Mouse (Mus musculus) forebrain, embryonic 15.5 days (tissue): ENCODE data around the gene Arhgef40. TPM values are rescaled to one million over a fixed set of nuclear protein-coding genes. Genes with fewer than 3 reads are reported as not detected.

Source experiments
- ATAC-seq: fragments of 200-750 bp; cut with Nextera tagmentation; replicated peaks from 2 replicates; pipeline ENCODE4 v1.8.0; 2017; ENCODE audit warnings: mild to moderate bottlenecking, moderate TSS enrichment, moderate library complexity
- H3K27ac ChIP-seq: fragments of 300-500 bp; sonication (generic); replicated peaks from 2 replicates; pipeline ENCODE4 v1.5.1; 2015; ENCODE audit warnings: mild to moderate bottlenecking, inconsistent platforms
- H3K27me3 ChIP-seq: fragments of 300-500 bp; sonication (generic); 2 replicates; pipeline ENCODE4 v1.6.1; 2015; ENCODE audit warnings: inconsistent platforms
- H3K36me3 ChIP-seq: fragments of 300-500 bp; sonication (generic); 2 replicates; pipeline ENCODE4 v1.6.1; 2015; ENCODE audit warnings: mild to moderate bottlenecking, inconsistent platforms
- H3K4me1 ChIP-seq: fragments of 300-500 bp; sonication (generic); 2 replicates; pipeline ENCODE4 v1.6.1; 2015; ENCODE audit warnings: inconsistent platforms
- H3K4me2 ChIP-seq: fragments of 300-500 bp; sonication (generic); replicated peaks from 2 replicates; pipeline ENCODE4 v1.6.1; 2015; ENCODE audit warnings: mild to moderate bottlenecking, inconsistent platforms
- H3K4me3 ChIP-seq: fragments of 300-500 bp; sonication (generic); 2 replicates; pipeline ENCODE4 v1.5.1; 2015; ENCODE audit warnings: mild to moderate bottlenecking, inconsistent platforms
- H3K9ac ChIP-seq: fragments of 300-500 bp; sonication (generic); replicated peaks from 2 replicates; pipeline ENCODE4 v1.6.1; 2015; ENCODE audit warnings: mild to moderate bottlenecking, inconsistent platforms
- H3K9me3 ChIP-seq: fragments of 300-500 bp; sonication (generic); 2 replicates; pipeline ENCODE4 v1.6.1; 2016; ENCODE audit warnings: inconsistent platforms
- WGBS: fragments of 180-500 bp; shearing (Covaris S2); methylation state at CpG from one replicate; pipeline ENCODE4 v1.1.7; 2015; ENCODE audit warnings: mixed read lengths; 5-methylcytosine and 5-hydroxymethylcytosine counted together
- polyA plus RNA-seq: library from polyadenylated mRNA; unstranded; fragments of >200 nt; fragmentation: Nextera tagmentation; extraction: Ambion mirVana; gene quantifications from 2 replicates; pipeline ENCODE4 v1.2.1, GENCODE M21; 2015

Gene Arhgef40
- 65.7 and 69.8 TPM in 2 replicates for polyA plus RNA-seq

DNA sequence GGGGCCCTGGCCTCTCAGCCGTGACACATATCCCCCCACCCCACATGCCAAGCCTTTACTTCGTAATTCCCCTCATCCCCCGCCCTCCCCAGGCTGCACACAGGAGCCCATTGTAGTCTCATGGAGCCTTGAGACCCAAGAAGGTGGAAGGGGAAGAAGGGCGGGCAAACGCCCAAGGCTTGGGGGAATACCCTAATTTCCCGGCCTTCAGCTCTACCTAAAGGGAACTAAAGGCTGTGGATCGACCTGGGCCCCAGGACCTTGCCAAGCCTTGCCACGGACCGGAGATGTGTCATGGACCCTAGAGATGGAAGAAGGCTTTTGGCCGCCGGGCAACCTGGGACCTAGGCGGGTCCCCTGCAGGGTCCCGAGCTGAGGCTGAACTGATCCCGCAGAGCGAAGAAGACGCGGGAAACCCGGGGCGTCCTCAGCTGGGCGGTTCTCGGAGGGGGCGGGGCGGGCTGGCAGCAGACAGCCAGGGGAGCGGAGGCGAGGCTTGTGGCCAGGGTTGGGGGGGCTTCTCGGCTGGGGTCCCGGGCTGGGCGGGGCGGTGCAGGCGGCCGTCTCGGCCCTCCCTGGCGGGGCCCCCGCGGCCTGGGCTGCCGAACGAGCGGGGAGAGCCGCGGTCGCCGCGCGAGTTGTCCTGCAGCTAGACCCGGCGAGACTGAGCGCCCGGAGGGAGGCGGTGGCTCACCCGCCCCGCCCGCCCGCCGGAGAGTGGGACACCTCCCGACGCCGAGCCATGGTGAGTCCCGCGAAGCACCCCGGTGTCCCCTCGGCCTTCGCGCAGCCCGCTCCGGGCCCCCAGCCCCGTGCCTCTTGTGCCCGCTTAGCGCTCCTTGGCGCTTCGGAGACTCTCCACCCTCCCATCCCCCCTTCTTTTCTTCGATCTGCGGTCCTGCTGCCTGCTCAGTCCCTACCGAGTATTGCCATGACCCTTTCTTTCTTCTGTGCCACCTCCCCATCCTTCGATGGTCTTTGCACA lies at the start of gene Arhgef40:
TSS of gene Arhgef40 (plus strand) at position 473 of the 985 bp plus-strand sequence.
- H3K36me3 ChIP-seq, result peaks cover 11% of the 10 kb centered on the region; the same call in 1 of the 2 replicates
- peak; percentile 86 for ATAC-seq
- peak within 1 kb of the TSS; percentile 86 for H3K27ac ChIP-seq
- WGBS, result under 1% methylated on average over 64 of the region's 74 CpGs
- H3K9me3 ChIP-seq, result no peaks in the 10 kb centered on the region
- H3K4me3 ChIP-seq, result peak within 1 kb of the TSS; percentile 69
- peaks cover 39% of the 10 kb centered on the region for H3K4me1 ChIP-seq
- H3K4me2 ChIP-seq, result peak within 1 kb of the TSS; percentile 91
- peak within 1 kb of the TSS; percentile 75 for H3K9ac ChIP-seq
- no peaks in the 10 kb centered on the region for H3K27me3 ChIP-seq

DNA sequence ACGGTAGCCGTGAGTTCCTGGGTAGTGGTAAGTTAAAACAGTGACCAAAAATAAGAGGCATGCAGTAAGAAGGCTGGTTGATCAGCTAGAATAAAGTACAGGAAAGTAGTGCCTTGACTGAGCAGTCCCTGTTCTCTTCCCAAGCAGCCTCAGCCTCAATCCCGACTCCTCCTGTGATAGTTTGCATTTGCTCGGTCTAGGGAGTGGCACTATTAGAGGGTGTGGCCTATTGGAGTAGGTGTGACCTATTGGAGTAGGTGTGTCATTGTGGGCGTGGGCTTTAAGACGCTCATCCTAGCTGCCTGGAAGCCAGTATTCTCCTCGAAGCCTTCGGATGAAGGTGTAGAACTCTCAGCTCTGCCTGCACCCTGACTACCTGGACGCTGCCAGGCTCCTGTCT lies 45.5 kb upstream of the Arhgef40 start:
- WGBS, result 88% methylated on average over 9 of the region's 9 CpGs
- no peaks in the 10 kb centered on the region for H3K27me3 ChIP-seq
- no peak overlapping the region for H3K9ac ChIP-seq
- no peak for ATAC-seq
- no peaks in the 10 kb centered on the region for H3K36me3 ChIP-seq
- H3K27ac ChIP-seq, result no peak overlapping the region
- H3K9me3 ChIP-seq, result no peaks in the 10 kb centered on the region
- no peaks in the 10 kb centered on the region for H3K4me1 ChIP-seq
- H3K4me3 ChIP-seq, result no peak overlapping the region
- H3K4me2 ChIP-seq, result no peak overlapping the region

DNA sequence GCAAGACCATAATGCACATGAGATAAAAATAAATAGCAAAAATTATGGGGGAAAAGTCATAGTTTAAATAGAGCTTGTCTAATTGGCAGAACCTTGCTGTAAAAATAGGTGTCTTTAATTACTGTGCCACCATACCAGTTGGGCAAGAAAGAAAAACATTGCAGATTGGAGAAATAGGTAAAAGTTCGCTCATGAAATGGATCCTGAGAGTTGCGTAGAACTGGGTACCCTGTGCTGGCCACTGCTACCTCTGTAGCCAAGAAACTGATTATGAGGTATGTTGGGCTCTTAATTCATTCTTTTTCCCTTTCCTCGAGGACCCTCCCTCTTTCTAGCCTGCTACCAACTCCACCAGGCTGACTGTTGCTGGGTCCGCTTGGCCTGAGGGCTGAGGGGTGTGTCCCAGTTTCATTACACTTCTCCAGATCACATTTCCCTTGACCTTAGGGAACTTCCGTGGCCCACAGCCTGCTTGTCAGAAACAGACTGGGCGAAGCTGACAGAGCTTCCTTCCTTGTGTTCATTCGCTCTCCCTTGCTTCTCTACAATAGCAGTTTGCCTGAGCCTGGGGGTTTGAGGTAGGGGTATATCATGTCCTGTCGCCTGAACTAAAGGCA lies 43.5 kb upstream of the Arhgef40 start:
- H3K27me3 ChIP-seq, result no peaks in the 10 kb centered on the region
- H3K4me1 ChIP-seq, result no peaks in the 10 kb centered on the region
- no peaks in the 10 kb centered on the region for H3K9me3 ChIP-seq
- H3K4me2 ChIP-seq, result no peak overlapping the region
- H3K4me3 ChIP-seq, result no peak overlapping the region
- no peak overlapping the region for H3K27ac ChIP-seq
- 33% methylated on average over 8 of the region's 8 CpGs for WGBS
- H3K36me3 ChIP-seq, result no peaks in the 10 kb centered on the region
- no peak for ATAC-seq
- no peak overlapping the region for H3K9ac ChIP-seq

DNA sequence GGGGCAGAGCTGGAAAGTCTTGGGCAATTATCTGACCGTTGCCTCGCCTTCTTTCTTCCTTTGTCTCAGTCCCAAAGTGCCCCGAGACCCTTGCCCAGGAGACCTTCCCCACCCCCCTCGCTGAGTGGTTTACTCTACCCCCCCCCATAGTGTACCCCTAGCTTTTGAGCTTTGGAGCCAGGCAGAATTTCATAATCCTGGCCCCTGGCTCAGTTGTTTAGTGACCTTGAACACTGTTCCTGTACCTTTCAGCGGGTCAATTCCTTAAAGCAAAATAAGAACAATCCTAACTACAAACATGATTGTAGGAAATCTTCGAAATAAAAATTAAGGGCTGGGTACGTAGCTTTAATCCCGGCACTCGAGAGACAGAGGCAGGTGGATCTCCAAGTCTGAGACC lies 42.9 kb upstream of the Arhgef40 start:
- Histone ChIP-seq H3K27me3 (no peaks in the 10 kb centered on the region), H3K9me3 (no peaks in the 10 kb centered on the region), H3K4me1 (no peaks in the 10 kb centered on the region), H3K36me3 (no peaks in the 10 kb centered on the region), H3K9ac (no peak overlapping the region), H3K4me3 (no peak overlapping the region), H3K27ac (no peak overlapping the region), H3K4me2 (no peak overlapping the region)
- WGBS, result 52% methylated on average over 9 of the region's 9 CpGs
- ATAC-seq, result no peak

- H3K4me1 ChIP-seq, result no peaks in the 10 kb centered on the region
- H3K27me3 ChIP-seq, result no peaks in the 10 kb centered on the region
- no peaks in the 10 kb centered on the region for H3K36me3 ChIP-seq
- ATAC-seq, result no peak
- H3K9ac ChIP-seq, result no peak overlapping the region
- no peak overlapping the region for H3K27ac ChIP-seq
- H3K9me3 ChIP-seq, result no peaks in the 10 kb centered on the region
- no peak overlapping the region for H3K4me2 ChIP-seq
- 75% methylated on average over 7 of the region's 7 CpGs for WGBS
- no peak overlapping the region for H3K4me3 ChIP-seq
Observed at GRCm38 (mm10) chr14:51942236-51942635, 42.3 kb upstream of the Arhgef40 start.

DNA sequence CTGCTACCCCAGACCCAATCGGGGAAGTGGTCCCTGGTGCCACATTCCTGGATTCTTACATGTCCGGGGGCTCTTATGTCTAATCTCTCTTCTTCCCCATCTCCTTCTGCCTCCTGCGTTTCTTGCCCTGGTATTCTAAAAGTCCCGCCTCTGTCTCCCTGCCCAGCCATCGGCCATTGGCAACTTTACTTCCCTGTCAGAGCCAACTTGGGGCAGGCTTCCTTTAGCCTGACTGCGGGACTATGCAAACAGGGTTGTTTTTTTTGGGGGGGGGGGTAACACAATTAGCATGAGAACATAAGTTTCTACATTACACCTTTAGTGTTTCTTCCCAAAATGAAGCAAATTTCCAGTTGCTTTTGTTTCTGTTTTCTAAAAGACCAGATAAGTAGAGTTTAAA lies 41.2 kb upstream of the Arhgef40 start:
- Histone ChIP-seq H3K4me1 (no peaks in the 10 kb centered on the region), H3K27me3 (no peaks in the 10 kb centered on the region), H3K27ac (no peak overlapping the region), H3K9ac (no peak overlapping the region), H3K4me3 (no peak overlapping the region), H3K4me2 (no peak overlapping the region), H3K36me3 (no peaks in the 10 kb centered on the region), H3K9me3 (no peaks in the 10 kb centered on the region)
- 87% methylated on average over 6 of the region's 6 CpGs for WGBS
- ATAC-seq, result no peak

- WGBS, result 95% methylated on average over 2 of the region's 2 CpGs
- no peak for ATAC-seq
- Histone ChIP-seq H3K36me3 (no peaks in the 10 kb centered on the region), H3K9ac (no peak overlapping the region), H3K4me2 (no peak overlapping the region), H3K27ac (no peak overlapping the region), H3K9me3 (no peaks in the 10 kb centered on the region), H3K27me3 (no peaks in the 10 kb centered on the region), H3K4me3 (no peak overlapping the region), H3K4me1 (no peaks in the 10 kb centered on the region)
Observed at GRCm38 (mm10) chr14:51960316-51960715, 24.2 kb upstream of the Arhgef40 start.

GRCm38 (mm10) chr14:51967400-51967799 lies 17.1 kb upstream of the Arhgef40 start:
- Histone ChIP-seq H3K9me3 (no peaks in the 10 kb centered on the region), H3K4me2 (no peak overlapping the region), H3K9ac (no peak overlapping the region), H3K27me3 (no peaks in the 10 kb centered on the region), H3K4me3 (no peak overlapping the region), H3K27ac (no peak overlapping the region), H3K4me1 (no peaks in the 10 kb centered on the region), H3K36me3 (no peaks in the 10 kb centered on the region)
- no peak for ATAC-seq
- 81% methylated on average over 3 of the region's 3 CpGs for WGBS

DNA sequence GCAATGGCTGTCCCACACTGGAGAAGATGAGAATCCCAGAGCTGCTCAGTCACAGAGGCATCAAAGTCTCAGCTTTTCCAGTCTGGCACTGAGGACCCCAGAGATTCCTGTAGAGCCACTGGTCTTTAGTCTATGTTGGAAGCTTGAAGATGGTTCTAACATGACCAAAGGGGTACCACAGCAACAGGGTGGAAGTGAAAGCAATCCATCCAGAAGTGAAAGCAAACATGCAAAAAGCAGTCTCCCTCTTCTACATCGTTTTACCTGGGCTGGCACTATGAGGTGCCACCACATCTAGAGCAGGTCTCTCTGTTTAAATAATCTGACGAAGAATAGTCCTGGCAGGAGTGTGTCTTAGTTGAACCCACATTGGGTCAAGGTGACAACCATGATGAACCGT lies 5.3 kb upstream of the Arhgef40 start:
- H3K27me3 ChIP-seq, result no peaks in the 10 kb centered on the region
- peaks cover 8% of the 10 kb centered on the region for H3K4me1 ChIP-seq
- 92% methylated on average over 3 of the region's 3 CpGs for WGBS
- no peak overlapping the region for H3K27ac ChIP-seq
- no peak overlapping the region for H3K4me3 ChIP-seq
- H3K4me2 ChIP-seq, result no peak overlapping the region
- ATAC-seq, result no peak
- H3K9me3 ChIP-seq, result no peaks in the 10 kb centered on the region
- H3K9ac ChIP-seq, result no peak overlapping the region
- no peaks in the 10 kb centered on the region for H3K36me3 ChIP-seq

DNA sequence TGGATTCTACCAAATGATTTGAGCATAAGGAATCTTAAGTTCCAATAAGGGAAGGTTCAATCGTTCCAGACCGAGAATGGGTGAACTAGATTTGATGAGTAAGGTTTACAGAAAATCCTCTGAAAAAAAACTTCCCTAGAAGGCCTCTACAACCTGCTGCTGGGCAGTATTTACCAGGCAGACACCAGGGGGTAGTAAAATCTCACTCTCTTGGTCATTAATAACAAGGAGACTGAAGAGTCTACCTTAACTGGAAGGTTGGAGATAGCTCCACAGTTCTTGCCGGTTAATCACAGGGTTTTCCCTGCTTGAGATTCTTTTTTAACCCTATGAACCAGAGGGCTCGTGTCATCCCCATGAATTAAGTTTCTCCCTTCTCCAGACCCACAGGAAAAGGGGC lies 1.3 kb upstream of the Arhgef40 start:
- Histone ChIP-seq H3K4me1 (peaks cover 34% of the 10 kb centered on the region), H3K4me3 (no peak overlapping the region), H3K36me3 (0 out of 2 replicates have a peak, but pooled peaks cover 4% of the 10 kb centered on the region), H3K9ac (no peak overlapping the region), H3K27me3 (no peaks in the 10 kb centered on the region), H3K27ac (no peak overlapping the region), H3K9me3 (no peaks in the 10 kb centered on the region), H3K4me2 (peak overlapping the region; percentile 91)
- 60% methylated on average over 4 of the region's 4 CpGs for WGBS
- ATAC-seq, result no peak

GRCm38 (mm10) chr14:51983855-51984246 lies 668 bp upstream of the Arhgef40 start:
- Histone ChIP-seq H3K36me3 (peaks cover 4% of the 10 kb centered on the region; the same call in 1 of the 2 replicates), H3K4me1 (peaks cover 37% of the 10 kb centered on the region), H3K4me3 (peak overlapping the region; percentile 69), H3K27me3 (no peaks in the 10 kb centered on the region), H3K27ac (peak overlapping the region; percentile 86), H3K4me2 (peak overlapping the region; percentile 91), H3K9me3 (no peaks in the 10 kb centered on the region), H3K9ac (peak overlapping the region; percentile 75)
- ATAC-seq, result no peak
- 6% methylated on average over 10 of the region's 10 CpGs for WGBS
